In genomic region chr10:80684214-80684613, GRCm38 (mm10) we compare ENCODE assay signal across 8 mouse cellular contexts. TPM values are rescaled to one million over a fixed set of nuclear protein-coding genes. Genes with fewer than 3 reads are reported as not detected.
DNase-seq lines count a peak whose midpoint lies in the region; ATAC-seq and TF ChIP-seq lines count a peak whose summit lies in the region.

No protein-coding gene starts in this region.

- H3K27me3 ChIP-seq in heart, embryonic 11.5 days (ENCODE audit: control insufficient read depth, insufficient read depth, low read length), result no peaks in the 10 kb centered on the region
- H3K27me3 ChIP-seq in limb, embryonic 10.5 days (ENCODE audit: low read depth, poor library complexity, severe bottlenecking), result no peaks in the 10 kb centered on the region

- WGBS in heart, embryonic 11.5 days (ENCODE audit: insufficient replicate concordance), result 54% methylated on average over 6 of the region's 6 CpGs
- WGBS in limb, embryonic 10.5 days, result 48% methylated on average over 6 of the region's 6 CpGs
- WGBS in olfactory bulb, adult 2 months, result 62% methylated on average over 6 of the region's 6 CpGs

- no peaks in the 10 kb centered on the region for H3K9me3 ChIP-seq in heart, embryonic 11.5 days (replicated peaks; ENCODE audit: control insufficient read depth, low read length)
- no peaks in the 10 kb centered on the region for H3K9me3 ChIP-seq in limb, embryonic 10.5 days (replicated peaks)

- ATAC-seq in heart, embryonic 11.5 days (replicated peaks; ENCODE audit: insufficient number of reproducible peaks, low FRiP score, low TSS enrichment), result no peak

- H3K36me3 ChIP-seq in heart, embryonic 11.5 days (ENCODE audit: control insufficient read depth, insufficient read depth, low read length), result peaks cover 8% of the 10 kb centered on the region
- peaks cover 54% of the 10 kb centered on the region for H3K36me3 ChIP-seq in limb, embryonic 10.5 days

- H3K9ac ChIP-seq in heart, embryonic 11.5 days (ENCODE audit: low read depth, low read length), result no peak overlapping the region

- DNase-seq in heart, adult 11 months, result peak; percentile 95
- DNase-seq in B cell, adult 2 months, result peak; percentile 84 to 86
- peak; percentile 64 to 66 for DNase-seq in adrenal gland, adult 18-20 months (ENCODE audit: low spot score in 2 of 2)
- peak; percentile 40 for DNase-seq in forelimb bud, embryonic 11.5 days (ENCODE audit: low read depth, low spot score)
- DNase-seq in limb, embryonic 10.5 days (ENCODE audit: low spot score), result peak; percentile 54
- DNase-seq in yolk sac, embryonic 10.5 days (ENCODE audit: low spot score), result no peak

- H3K4me1 ChIP-seq in heart, embryonic 11.5 days (ENCODE audit: control insufficient read depth, insufficient read depth, low read length), result peaks cover 9% of the 10 kb centered on the region
- H3K4me1 ChIP-seq in limb, embryonic 10.5 days, result peaks cover 12% of the 10 kb centered on the region
- peaks cover 8% of the 10 kb centered on the region; the same call in 1 of the 2 replicates for H3K4me1 ChIP-seq in olfactory bulb, adult 2 months (ENCODE audit: control insufficient read depth, insufficient read depth, low read length)

- no peak for TF ChIP-seq POLR2A in olfactory bulb, adult 2 months (IDR thresholded peaks at IDR 0.05; ENCODE audit: insufficient read depth, low read depth, low read length)

- H3K27ac ChIP-seq in heart, embryonic 11.5 days (ENCODE audit: low read depth, low read length), result no peak overlapping the region
- no peak overlapping the region for H3K27ac ChIP-seq in limb, embryonic 10.5 days
- H3K27ac ChIP-seq in olfactory bulb, adult 2 months (ENCODE audit: insufficient read depth, low read depth, low read length), result no peak overlapping the region

- peak; percentile 35; the same call in 1 of the 2 replicates for TF ChIP-seq CTCF in olfactory bulb, adult 2 months (IDR thresholded peaks at IDR 0.05; ENCODE audit: insufficient read depth, low read depth, low read length)

- no peak overlapping the region for H3K4me3 ChIP-seq in heart, embryonic 11.5 days (ENCODE audit: low read depth, low read length)
- no peak overlapping the region for H3K4me3 ChIP-seq in limb, embryonic 10.5 days
- no peak overlapping the region for H3K4me3 ChIP-seq in olfactory bulb, adult 2 months (ENCODE audit: insufficient read depth, low read depth, low read length)

- no peak overlapping the region for H3K4me2 ChIP-seq in heart, embryonic 11.5 days

RNA-seq across cellular contexts. Expression of gene Mknk2, which starts 6.3 kb away (rescaled TPM):
- 62.1 and 68.8 TPM in 2 replicates for polyA plus RNA-seq in heart, embryonic 11.5 days (2014; fragmentation: Nextera tagmentation; extraction: Ambion mirVana)
- total RNA-seq in adrenal gland, adult 18-20 months (2021), result 100 to 1,000 TPM; 162 to 331 TPM
- polyA plus RNA-seq in limb, embryonic 10.5 days (2016; fragmentation: Nextera tagmentation; extraction: Ambion mirVana), result 137 and 153 TPM in 2 replicates
- not detected in 2 replicates for polyA plus RNA-seq in olfactory bulb, adult 2 months (2012; ENCODE audit: insufficient read depth, insufficient read length, low replicate concordance, missing spikeins)

RNA-seq across cellular contexts. Expression of gene Mob3a, which starts 17.6 kb away (rescaled TPM):
- 38.9 and 39.0 TPM in 2 replicates for polyA plus RNA-seq in heart, embryonic 11.5 days (2014; fragmentation: Nextera tagmentation; extraction: Ambion mirVana)
- total RNA-seq in adrenal gland, adult 18-20 months (2021), result 10 to 100 TPM; 16.1 to 29.6 TPM
- 48.2 and 54.7 TPM in 2 replicates for polyA plus RNA-seq in limb, embryonic 10.5 days (2016; fragmentation: Nextera tagmentation; extraction: Ambion mirVana)
- polyA plus RNA-seq in olfactory bulb, adult 2 months (2012; ENCODE audit: insufficient read depth, insufficient read length, low replicate concordance, missing spikeins), result not detected in 2 replicates

RNA-seq across cellular contexts. Expression of gene Izumo4, which starts 17.8 kb away (rescaled TPM):
- polyA plus RNA-seq in heart, embryonic 11.5 days (2014; fragmentation: Nextera tagmentation; extraction: Ambion mirVana), result 8.2 and 8.5 TPM in 2 replicates
- 10 to 100 TPM; 11.0 to 18.0 TPM for total RNA-seq in adrenal gland, adult 18-20 months (2021)
- polyA plus RNA-seq in limb, embryonic 10.5 days (2016; fragmentation: Nextera tagmentation; extraction: Ambion mirVana), result 8.6 and 10.8 TPM in 2 replicates
- not detected in 2 replicates for polyA plus RNA-seq in olfactory bulb, adult 2 months (2012; ENCODE audit: insufficient read depth, insufficient read length, low replicate concordance, missing spikeins)

RNA-seq across cellular contexts. Expression of gene Btbd2, which starts 27.3 kb away (rescaled TPM):
- polyA plus RNA-seq in heart, embryonic 11.5 days (2014; fragmentation: Nextera tagmentation; extraction: Ambion mirVana), result 37.6 and 47.0 TPM in 2 replicates
- total RNA-seq in adrenal gland, adult 18-20 months (2021), result 10 to 100 TPM; 51.4 to 58.5 TPM
- 84.9 and 98.6 TPM in 2 replicates for polyA plus RNA-seq in limb, embryonic 10.5 days (2016; fragmentation: Nextera tagmentation; extraction: Ambion mirVana)
- not detected in 2 replicates for polyA plus RNA-seq in olfactory bulb, adult 2 months (2012; ENCODE audit: insufficient read depth, insufficient read length, low replicate concordance, missing spikeins)

RNA-seq across cellular contexts. Expression of gene Ap3d1, which starts 57.9 kb away (rescaled TPM):
- polyA plus RNA-seq in heart, embryonic 11.5 days (2014; fragmentation: Nextera tagmentation; extraction: Ambion mirVana), result 51.5 and 59.3 TPM in 2 replicates
- total RNA-seq in adrenal gland, adult 18-20 months (2021), result 100 to 1,000 TPM in 1 of 2 experiments, 10 to 100 TPM in 1; 97.1 to 104 TPM
- polyA plus RNA-seq in limb, embryonic 10.5 days (2016; fragmentation: Nextera tagmentation; extraction: Ambion mirVana), result 54.6 and 60.6 TPM in 2 replicates
- 105 TPM in 1 of 2 replicates, not detected in the other for polyA plus RNA-seq in olfactory bulb, adult 2 months (2012; ENCODE audit: insufficient read depth, insufficient read length, low replicate concordance, missing spikeins)
